Mouse (Mus musculus) lung, adult 2 months (tissue): ENCODE data around the gene Rab3b. TPM values are rescaled to one million over a fixed set of nuclear protein-coding genes. Genes with fewer than 3 reads are reported as not detected.

Experiments
- DNase-seq: peaks from one replicate; pipeline ENCODE4 v3.0.0; 2022
- H3K4me1 ChIP-seq: fragments of 200-500 bp; 2 replicates; pipeline ENCODE4 v1.6.1; 2011; ENCODE audit warnings: low read length; ENCODE audit not compliant: control insufficient read depth, insufficient read depth
- H3K4me3 ChIP-seq: fragments of 200-500 bp; replicated peaks from 2 replicates; pipeline ENCODE3; 2011; ENCODE audit warnings: low read depth, mild to moderate bottlenecking, control low read depth, low read length; ENCODE audit errors: extremely low read depth
- CTCF ChIP-seq: fragments of 200-500 bp; IDR thresholded peaks from 2 replicates; pipeline ENCODE4 v1.5.1; 2011; ENCODE audit warnings: mild to moderate bottlenecking, low read length, control low read depth; ENCODE audit not compliant: insufficient read depth
- POLR2A ChIP-seq: fragments of 200-500 bp; IDR thresholded peaks from 2 replicates; pipeline ENCODE4 v1.6.1; 2011; ENCODE audit warnings: low read depth, mild to moderate bottlenecking, control low read depth, low read length, borderline replicate concordance; ENCODE audit errors: extremely low read depth
- WGBS: fragments of 180-500 bp; shearing (Covaris S2); methylation state at CpG from one replicate; pipeline ENCODE4 v1.1.7; 2018; 5-methylcytosine and 5-hydroxymethylcytosine counted together
- polyA plus RNA-seq: library from polyadenylated mRNA; depleted of rRNA; stranded (reverse); fragments of >200 nt; gene quantifications from 2 replicates; pipeline ENCODE4 v1.2.3, GENCODE M21; 2012

The Rab3b gene
- polyA plus RNA-seq, 1 experiment: 2.3 TPM

DNA sequence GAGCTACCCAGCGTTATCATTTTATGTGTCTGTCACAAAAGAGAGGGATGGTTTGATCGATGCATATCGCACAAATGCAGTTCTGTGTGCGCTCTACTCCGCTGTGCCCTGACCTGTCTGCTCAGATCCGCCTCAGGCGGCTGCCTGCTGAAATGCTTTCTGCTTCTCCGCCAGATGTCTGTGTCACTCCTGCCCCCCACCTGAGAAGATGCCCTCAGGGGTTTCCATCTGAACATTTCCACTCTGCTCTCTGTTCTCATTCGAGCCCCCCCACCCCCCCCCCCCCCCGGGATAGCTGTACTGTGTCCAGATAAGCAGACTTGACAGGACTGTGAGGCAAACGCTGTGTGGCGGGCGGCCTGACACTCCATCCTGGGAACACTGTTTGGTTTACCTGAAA lies 5.0 kb downstream of the Rab3b start:
- no peak overlapping the region for H3K4me3 ChIP-seq
- H3K4me1 ChIP-seq: peaks cover 3% of the 10 kb centered on the region; the same call in 1 of the 2 replicates
- TF ChIP-seq CTCF: no peak
- no peak for TF ChIP-seq POLR2A
- 64% methylated on average over 13 of the region's 13 CpGs for WGBS
- DNase-seq: no peak

DNA sequence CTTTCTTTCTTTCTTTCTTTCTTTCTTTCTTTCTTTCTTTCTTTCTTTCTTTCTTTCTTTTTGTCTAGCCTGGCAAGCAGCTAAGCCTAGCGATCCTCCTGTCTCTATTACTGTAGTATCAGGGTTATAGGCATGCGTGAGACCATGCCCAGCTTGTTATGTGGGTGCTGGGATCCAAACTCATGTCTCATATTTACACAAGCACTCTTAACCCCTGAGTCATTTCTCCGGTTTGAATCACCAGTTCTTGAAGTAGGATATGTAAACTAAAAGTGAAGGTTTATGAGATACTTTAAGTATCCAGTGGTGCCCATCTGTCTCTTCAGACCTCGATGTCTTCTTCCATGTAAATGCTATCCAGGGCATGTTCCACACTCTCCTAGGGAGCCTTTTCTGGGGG lies 8.6 kb downstream of the Rab3b start:
- no peak for TF ChIP-seq CTCF
- TF ChIP-seq POLR2A: no peak
- 71% methylated on average over 4 of the region's 4 CpGs for WGBS
- no peak for DNase-seq

DNA sequence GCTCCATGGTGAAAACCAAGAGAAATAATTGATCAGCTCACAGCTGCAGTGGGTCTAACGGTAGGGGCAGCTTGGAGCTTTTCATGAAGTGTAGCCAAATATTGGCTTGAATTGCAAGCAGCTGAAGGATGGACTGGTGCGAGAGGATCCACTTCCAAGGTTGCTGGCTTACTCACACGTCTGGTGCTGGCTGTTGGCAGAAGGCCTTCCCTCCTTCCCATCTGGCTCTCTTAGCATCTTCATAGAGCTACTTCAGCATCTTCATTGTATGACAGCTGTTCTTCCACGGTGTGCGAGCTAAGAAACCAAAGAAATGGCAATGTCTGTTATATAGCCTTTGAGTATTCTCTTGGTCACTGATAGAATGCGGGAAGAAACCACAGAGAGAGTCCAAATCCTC lies 12.0 kb downstream of the Rab3b start:
- WGBS: 86% methylated on average over 6 of the region's 6 CpGs
- TF ChIP-seq POLR2A (no peak), CTCF (no peak)
- no peaks in the 10 kb centered on the region for H3K4me1 ChIP-seq
- H3K4me3 ChIP-seq: no peak overlapping the region
- DNase-seq: no peak

More for the DNA sequence above, 8.6 kb downstream of the Rab3b start:
- Histone ChIP-seq H3K4me3 (no peak overlapping the region), H3K4me1 (no peaks in the 10 kb centered on the region)

DNA sequence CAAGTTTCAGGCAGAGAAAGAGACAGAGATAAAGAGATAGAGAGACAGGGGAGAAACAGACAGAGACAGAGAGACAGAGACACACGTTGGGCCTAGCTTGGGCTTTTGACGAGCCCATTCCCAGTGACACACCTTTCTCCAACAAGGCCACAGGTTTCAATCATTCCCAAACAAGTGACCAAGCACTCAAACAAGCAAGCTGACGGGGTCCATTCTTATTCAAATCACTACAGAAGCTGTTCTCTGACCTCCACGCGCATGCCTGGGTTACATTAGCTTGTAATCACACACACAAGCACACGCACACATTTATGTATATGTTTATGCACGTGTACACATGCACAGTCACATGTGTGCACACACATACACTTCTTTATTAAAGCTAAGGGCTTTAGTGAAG lies 21.6 kb downstream of the Rab3b start:
- 83% methylated on average over 7 of the region's 7 CpGs for WGBS
- DNase-seq: no peak
- Histone ChIP-seq H3K4me1 (no peaks in the 10 kb centered on the region), H3K4me3 (no peak overlapping the region)
- TF ChIP-seq CTCF: no peak
- TF ChIP-seq POLR2A: no peak

DNA sequence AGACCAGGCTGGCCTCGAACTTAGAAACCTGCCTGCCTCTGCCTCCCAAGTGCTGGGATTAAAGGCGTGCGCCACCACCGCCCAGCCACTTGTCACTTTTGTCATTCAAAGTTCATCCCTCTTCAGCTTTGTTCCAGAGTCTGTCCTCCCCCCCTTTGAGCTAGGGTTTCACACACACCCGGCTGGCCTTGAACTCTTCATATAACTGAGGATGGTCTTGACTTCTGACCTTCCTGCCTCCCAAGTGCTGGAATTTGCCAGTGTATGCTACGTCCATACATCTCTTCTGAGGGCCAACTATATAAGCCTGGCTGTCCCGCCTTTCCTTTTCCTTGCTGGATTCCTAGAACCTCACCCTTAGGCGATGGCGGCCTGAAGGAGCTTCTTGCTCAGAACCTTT lies 24.0 kb downstream of the Rab3b start:
- WGBS: 85% methylated on average over 9 of the region's 9 CpGs

DNA sequence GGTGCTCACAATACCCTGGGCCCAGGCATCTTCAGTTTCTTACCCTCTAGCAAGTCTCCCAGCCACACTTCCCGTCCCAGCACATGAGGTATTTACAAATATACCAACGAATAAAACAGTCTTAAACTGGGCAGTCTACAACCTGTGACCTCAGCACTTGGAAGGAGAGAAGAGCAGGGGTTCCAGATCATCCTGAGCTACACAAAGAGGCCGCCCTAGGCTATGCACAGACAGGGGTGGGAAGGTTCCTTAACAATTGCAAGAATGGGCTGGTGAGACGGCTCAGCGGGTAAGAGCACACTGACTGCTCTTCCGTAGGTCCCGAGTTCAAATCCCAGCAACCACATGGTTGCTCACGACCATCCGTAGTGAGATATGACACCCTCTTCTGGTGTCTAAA lies 24.5 kb downstream of the Rab3b start:
- H3K4me1 ChIP-seq: no peaks in the 10 kb centered on the region
- no peak for DNase-seq
- H3K4me3 ChIP-seq: no peak overlapping the region
- TF ChIP-seq CTCF (no peak), POLR2A (no peak)
- WGBS: 88% methylated on average over 9 of the region's 9 CpGs

More for the DNA sequence above, 24.0 kb downstream of the Rab3b start:
- Histone ChIP-seq H3K4me3 (no peak overlapping the region), H3K4me1 (no peaks in the 10 kb centered on the region)
- no peak for TF ChIP-seq CTCF
- TF ChIP-seq POLR2A: no peak
- DNase-seq: no peak

DNA sequence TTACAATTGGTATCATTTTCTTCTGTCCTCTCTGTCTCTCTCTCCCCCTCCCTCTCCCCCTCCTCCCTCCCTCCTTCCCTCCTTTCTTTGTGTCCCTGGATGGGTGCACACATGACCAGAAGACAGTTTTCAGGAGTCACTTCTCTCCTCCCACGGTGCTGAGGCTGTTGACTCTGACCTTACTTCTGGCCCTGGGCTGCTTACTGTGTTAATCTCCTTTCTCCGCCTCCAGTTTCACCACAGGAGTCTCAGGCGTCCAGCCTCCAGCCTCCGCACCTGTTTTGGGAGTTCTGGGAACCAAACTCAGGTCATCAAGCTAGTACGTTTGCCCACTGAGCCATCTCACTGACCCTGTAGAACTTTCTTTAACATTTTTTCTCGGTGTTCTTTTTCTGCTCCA lies 25.2 kb downstream of the Rab3b start:
- TF ChIP-seq CTCF: no peak
- no peak for TF ChIP-seq POLR2A
- 65% methylated on average over 6 of the region's 6 CpGs for whole genome bisulfite sequencing

DNA sequence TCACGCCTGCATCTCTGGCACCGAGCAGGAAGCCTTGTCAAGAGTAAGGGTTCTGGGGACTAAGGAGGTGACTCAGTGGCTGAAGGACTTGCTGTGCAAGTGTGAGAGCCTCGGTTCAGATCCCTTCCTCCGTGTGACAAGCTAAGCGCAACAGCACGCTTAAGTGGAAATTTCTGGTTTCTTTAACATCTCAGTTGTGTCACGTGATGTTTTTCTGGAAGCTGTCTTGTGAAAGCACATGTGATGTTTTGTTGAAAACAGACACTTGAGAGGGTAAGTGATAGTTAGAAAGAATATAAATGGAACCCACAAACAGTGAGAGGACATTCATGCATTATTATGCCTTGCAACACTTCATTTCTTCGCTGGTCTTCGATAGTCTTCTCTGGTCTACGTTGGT lies 25.9 kb downstream of the Rab3b start:
- no peak for TF ChIP-seq POLR2A
- TF ChIP-seq CTCF: no peak
- 86% methylated on average over 10 of the region's 10 CpGs for WGBS
- no peaks in the 10 kb centered on the region for H3K4me1 ChIP-seq

More for the DNA sequence above, 25.2 kb downstream of the Rab3b start:
- H3K4me3 ChIP-seq: no peak overlapping the region
- no peaks in the 10 kb centered on the region for H3K4me1 ChIP-seq
- DNase-seq: no peak

DNA sequence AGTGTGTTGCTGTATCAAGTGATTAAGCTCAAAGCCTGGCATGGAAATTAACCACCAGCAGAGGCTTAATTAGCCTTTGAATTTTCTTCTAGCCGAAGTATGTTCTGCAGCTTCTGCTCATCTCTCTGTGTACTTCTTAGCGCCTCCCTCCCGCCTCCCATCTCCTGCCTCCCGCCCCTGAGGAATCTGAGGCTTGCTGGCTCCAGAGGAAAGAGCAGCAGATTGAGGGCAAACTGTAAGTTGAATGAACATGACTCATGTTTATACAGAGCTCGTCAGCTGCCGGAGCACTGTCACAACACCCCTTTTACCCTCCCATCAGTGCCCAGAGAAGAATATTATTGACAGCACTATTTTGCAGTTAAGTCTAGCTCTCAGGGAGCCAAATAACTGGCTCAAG lies 27.0 kb downstream of the Rab3b start:
- DNase-seq: no peak
- no peak for TF ChIP-seq CTCF
- TF ChIP-seq POLR2A: no peak
- Histone ChIP-seq H3K4me1 (no peaks in the 10 kb centered on the region), H3K4me3 (no peak overlapping the region)
- 20% methylated on average over 6 of the region's 6 CpGs for WGBS

More for the DNA sequence above, 25.9 kb downstream of the Rab3b start:
- DNase-seq: no peak
- H3K4me3 ChIP-seq: no peak overlapping the region

DNA sequence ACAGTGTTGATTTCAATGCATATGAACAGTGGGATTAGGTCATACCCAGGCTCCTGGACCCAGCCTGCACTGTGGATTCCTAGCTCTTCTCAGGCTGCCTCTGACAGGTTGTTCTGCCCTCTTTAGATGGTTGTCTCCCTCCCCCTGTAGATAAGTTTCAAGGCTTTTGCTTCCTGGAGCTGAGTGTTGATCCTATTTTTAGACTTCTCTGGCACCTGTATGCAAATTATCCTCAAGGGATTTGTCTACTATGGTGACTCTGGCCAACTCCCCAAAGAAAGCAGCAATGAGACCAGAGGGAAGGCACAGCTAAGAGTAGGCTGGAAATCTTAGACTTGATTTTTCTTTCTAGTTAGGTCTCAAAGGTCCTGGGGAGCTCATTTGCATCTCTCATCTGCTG lies 28.6 kb downstream of the Rab3b start:
- H3K4me1 ChIP-seq: no peaks in the 10 kb centered on the region
- H3K4me3 ChIP-seq: no peak overlapping the region
- TF ChIP-seq POLR2A (no peak), CTCF (no peak)
- no peak for DNase-seq

DNA sequence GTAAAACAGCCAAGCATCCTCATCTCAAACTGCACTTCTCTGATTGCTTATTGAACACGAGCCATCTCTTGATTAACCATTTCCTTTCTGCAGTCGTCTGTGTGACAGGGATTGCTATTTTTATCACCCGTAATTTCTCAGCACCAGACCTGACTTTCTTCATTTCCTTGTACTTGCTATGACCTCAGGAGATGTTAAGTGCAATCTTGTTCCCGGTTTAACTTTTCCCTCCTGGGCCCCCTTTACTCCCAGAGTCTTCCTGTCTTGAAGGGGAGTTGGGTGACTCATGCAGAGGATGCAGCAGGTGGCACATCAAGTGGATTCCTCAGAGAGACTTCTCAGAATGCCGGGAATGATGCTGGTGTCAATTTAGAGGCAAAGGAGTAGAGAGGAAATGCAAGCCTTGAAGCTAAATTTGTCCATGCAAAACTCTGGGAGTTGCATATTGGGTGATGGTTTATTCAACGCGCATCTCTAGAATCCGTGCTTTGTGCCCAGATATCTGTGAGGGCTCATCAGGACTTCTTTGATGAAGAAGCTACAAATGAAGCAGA lies 31.1 kb downstream of the Rab3b start:
- no peak for DNase-seq
- WGBS: 40% methylated on average over 8 of the region's 8 CpGs
- no peak overlapping the region for H3K4me3 ChIP-seq
- H3K4me1 ChIP-seq: no peaks in the 10 kb centered on the region
- TF ChIP-seq POLR2A: no peak
- TF ChIP-seq CTCF: no peak
